Mouse (Mus musculus) MN1 (cell line): ENCODE results near the gene Tmem239.
A peak's percentile ranks its signal among the peaks of the same experiment; 100 is the strongest.
"Not testable (repeated sequence)": the region's sequence is repeated elsewhere in the genome, so short reads cannot be mapped to it uniquely, and the experiment has no call there.

Source experiments
- DNase-seq: peaks from one replicate; pipeline ENCODE4 v3.0.0-alpha.2; 2016; ENCODE audit warnings: low spot score

Gene Tmem239

GRCm38 (mm10) chr2:130406178-130406577, at the start of gene Tmem239:
Tmem239 (plus strand) TSS chr2:130406478.
- no peak for DNase-seq

GRCm38 (mm10) chr2:130357551-130357950, 48.7 kb upstream of the Tmem239 start:
- no peak for DNase-seq

GRCm38 (mm10) chr2:130358852-130359251, 47.4 kb upstream of the Tmem239 start:
- no peak for DNase-seq

- peak; percentile 81 for DNase-seq
Observed at GRCm38 (mm10) chr2:130362511-130363026, 43.7 kb upstream of the Tmem239 start.

- DNase-seq = no peak
Observed at GRCm38 (mm10) chr2:130365211-130366094, 40.8 kb upstream of the Tmem239 start.

- no peak for DNase-seq
Observed at GRCm38 (mm10) chr2:130367386-130367785, 38.9 kb upstream of the Tmem239 start.

- DNase-seq = not testable (repeated sequence)
Observed at GRCm38 (mm10) chr2:130373026-130373425, 33.3 kb upstream of the Tmem239 start.

- DNase-seq = no peak
Observed at GRCm38 (mm10) chr2:130374951-130375350, 31.3 kb upstream of the Tmem239 start.

- no peak for DNase-seq
Observed at GRCm38 (mm10) chr2:130383205-130383604, 23.1 kb upstream of the Tmem239 start.

GRCm38 (mm10) chr2:130383895-130384294, 22.4 kb upstream of the Tmem239 start:
- DNase-seq = no peak

GRCm38 (mm10) chr2:130386212-130386611, 20.1 kb upstream of the Tmem239 start:
- DNase-seq = no peak

- no peak for DNase-seq
Observed at GRCm38 (mm10) chr2:130388796-130389195, 17.5 kb upstream of the Tmem239 start.

- DNase-seq = no peak
Observed at GRCm38 (mm10) chr2:130390993-130391625, 15.2 kb upstream of the Tmem239 start.

GRCm38 (mm10) chr2:130392836-130393235, 13.4 kb upstream of the Tmem239 start:
- no peak for DNase-seq

GRCm38 (mm10) chr2:130395696-130396095, 10.6 kb upstream of the Tmem239 start:
- no peak for DNase-seq

GRCm38 (mm10) chr2:130397186-130397985, 8.9 kb upstream of the Tmem239 start, which contains the start of gene Cpxm1:
Cpxm1 (minus strand) TSS chr2:130397574.
- no peak for DNase-seq

GRCm38 (mm10) chr2:130398091-130398490, 8.2 kb upstream of the Tmem239 start:
- DNase-seq = no peak

GRCm38 (mm10) chr2:130400046-130400445, 6.2 kb upstream of the Tmem239 start:
- DNase-seq = no peak

- DNase-seq = no peak
Observed at GRCm38 (mm10) chr2:130401891-130402290, 4.4 kb upstream of the Tmem239 start.

- DNase-seq = no peak
Observed at GRCm38 (mm10) chr2:130404939-130405338, 1.3 kb upstream of the Tmem239 start, which contains the start of the genes Gm28372 and 1700020A23Rik. Gm28372 (plus strand) TSS chr2:130405239. 1700020A23Rik (plus strand) TSS chr2:130405259.

GRCm38 (mm10) chr2:130408194-130408593, 1.9 kb downstream of the Tmem239 start:
- DNase-seq = no peak
